Mouse (Mus musculus) testis, adult 2 months (tissue): Measurements from ENCODE around the gene Rgs8.

ENCODE experiments used
- CTCF ChIP-seq: fragments of 200-500 bp; IDR thresholded peaks from 2 replicates; pipeline ENCODE4 v1.5.1; 2012; ENCODE audit warnings: low read depth, mild to moderate bottlenecking, inconsistent platforms, low read length, moderate library complexity; ENCODE audit not compliant: control insufficient read depth, insufficient read depth, insufficient replicate concordance
- POLR2A ChIP-seq: fragments of 200-500 bp; IDR thresholded peaks from 2 replicates; pipeline ENCODE4 v1.6.1; 2012; ENCODE audit warnings: low read depth, mild to moderate bottlenecking, inconsistent platforms, low read length, moderate library complexity; ENCODE audit not compliant: control insufficient read depth

GRCm38 (mm10) chr1:153717990-153718389 is 65.2 kb downstream of the Rgs8 start:
- TF ChIP-seq POLR2A: no peak
- TF ChIP-seq CTCF: no peak
